Mouse (Mus musculus) kidney, adult 18-20 months (tissue): ENCODE results near the gene Uqcc1.

ENCODE experiments used
- DNase-seq: peaks from one replicate; pipeline ENCODE4 v3.0.0; 2021

The Uqcc1 gene

GRCm38 (mm10) chr2:155811821-155812396, 118.2 kb downstream of the Uqcc1 start:
- peak; percentile 81 for DNase-seq

- DNase-seq = no peak
These were observed 120.5 kb downstream of the Uqcc1 start for GRCm38 (mm10) chr2:155809620-155810019.

- DNase-seq = no peak
These were observed 122.7 kb downstream of the Uqcc1 start for GRCm38 (mm10) chr2:155807408-155807807.

GRCm38 (mm10) chr2:155806548-155806947, 123.6 kb downstream of the Uqcc1 start:
- no peak for DNase-seq

- DNase-seq = no peak
These were observed 124.2 kb downstream of the Uqcc1 start for GRCm38 (mm10) chr2:155805925-155806255.

- peak; percentile 62 for DNase-seq
These were observed 124.7 kb downstream of the Uqcc1 start for GRCm38 (mm10) chr2:155805231-155805924.

GRCm38 (mm10) chr2:155804053-155804452, 126.1 kb downstream of the Uqcc1 start:
- no peak for DNase-seq

- DNase-seq = no peak
These were observed 127.3 kb downstream of the Uqcc1 start for GRCm38 (mm10) chr2:155802761-155803160.

GRCm38 (mm10) chr2:155798613-155799012, 131.5 kb downstream of the Uqcc1 start:
- DNase-seq = no peak
